Mouse (Mus musculus) heart, adult 18-20 months (tissue): ENCODE results near the gene Lsg1. TPM values are rescaled to one million over a fixed set of nuclear protein-coding genes. Genes with fewer than 3 reads are reported as not detected.
A peak's percentile ranks its signal among the peaks of the same experiment; 100 is the strongest.

ENCODE experiments used
- DNase-seq, 2 experiments: peaks; one replicate each; pipeline ENCODE4 v3.0.0; 2021 to 2022; ENCODE audit warnings: mixed read lengths in 1 of 2
- total RNA-seq, 2 experiments: library from RNA; stranded (reverse); gene quantifications; 2 replicates each; pipeline ENCODE4 v1.2.3; 2021

Lsg1 gene
- total RNA-seq, 2 experiments from 2014 or later: 19.5 to 23.4 TPM

- DNase-seq: peak; percentile 83 to 94
Measured at GRCm38 (mm10) chr16:30520361-30520823, 67.0 kb downstream of the Lsg1 start.

- DNase-seq: peak; percentile 48 to 57
Measured at GRCm38 (mm10) chr16:30518635-30519034, 68.8 kb downstream of the Lsg1 start.

GRCm38 (mm10) chr16:30517666-30518283 lies 69.6 kb downstream of the Lsg1 start:
- peak; percentile 68 to 73 for DNase-seq

- no peak for DNase-seq
Measured at GRCm38 (mm10) chr16:30516993-30517392, 70.4 kb downstream of the Lsg1 start.

- no peak for DNase-seq
Measured at GRCm38 (mm10) chr16:30515418-30515817, 72.0 kb downstream of the Lsg1 start.

GRCm38 (mm10) chr16:30513050-30514024 lies 74.1 kb downstream of the Lsg1 start:
- peak in 1 of 2 experiments; percentile 51 for DNase-seq

GRCm38 (mm10) chr16:30512375-30513049 lies 74.9 kb downstream of the Lsg1 start:
- peak; percentile 56 to 62 for DNase-seq

- no peak for DNase-seq
Measured at GRCm38 (mm10) chr16:30511563-30512340, 75.6 kb downstream of the Lsg1 start.

- peak; percentile 92 to 93 for DNase-seq
Measured at GRCm38 (mm10) chr16:30510504-30511451, 76.6 kb downstream of the Lsg1 start.

Other genes starting within 250 kb of the Lsg1 start
- gene Atp13a3, start 181.6 kb downstream of the Lsg1 start, total RNA-seq: 10 to 100 TPM; 48.4 to 49.8 TPM
- 1 to 10 TPM; 3.8 to 4.4 TPM for gene Tmem44, start 36.8 kb downstream of the Lsg1 start, total RNA-seq
- gene Fam43a, start 12.1 kb upstream of the Lsg1 start, total RNA-seq: 10 to 100 TPM; 18.8 to 20.9 TPM